Mouse (Mus musculus) right cerebral cortex, adult 2 months (tissue): Measurements from ENCODE around the gene Kirrel.
A peak's percentile ranks its signal among the peaks of the same experiment; 100 is the strongest.

ENCODE experiments used
- DNase-seq, 2 experiments: peaks; one replicate each; pipeline ENCODE4 v3.0.0; 2021 to 2022; ENCODE audit warnings: low spot score in 2 of 2

Gene Kirrel

GRCm38 (mm10) chr3:87174096-87174768, at the start of gene Kirrel:
Gene Kirrel (minus strand): TSS chr3:87174747.
- DNase-seq = peak in 1 of 2 experiments; percentile 29

- no peak for DNase-seq
Measured at GRCm38 (mm10) chr3:87223636-87224035, 49.1 kb upstream of the Kirrel start.

- DNase-seq = no peak
Measured at GRCm38 (mm10) chr3:87222346-87222745, 47.8 kb upstream of the Kirrel start.

- DNase-seq = no peak
Measured at GRCm38 (mm10) chr3:87215176-87215575, 40.6 kb upstream of the Kirrel start.

GRCm38 (mm10) chr3:87214221-87214864, 39.8 kb upstream of the Kirrel start:
- DNase-seq = peak; percentile 25 to 36

GRCm38 (mm10) chr3:87206336-87207075, 32.0 kb upstream of the Kirrel start:
- DNase-seq = no peak

GRCm38 (mm10) chr3:87196637-87197036, 22.1 kb upstream of the Kirrel start:
- no peak for DNase-seq

GRCm38 (mm10) chr3:87195041-87195440, 20.5 kb upstream of the Kirrel start:
- no peak for DNase-seq

- no peak for DNase-seq
Measured at GRCm38 (mm10) chr3:87194591-87194990, 20.0 kb upstream of the Kirrel start.

- no peak for DNase-seq
Measured at GRCm38 (mm10) chr3:87193756-87194155, 19.2 kb upstream of the Kirrel start.

- no peak for DNase-seq
Measured at GRCm38 (mm10) chr3:87193352-87193751, 18.8 kb upstream of the Kirrel start.

- no peak for DNase-seq
Measured at GRCm38 (mm10) chr3:87176687-87177086, 2.1 kb upstream of the Kirrel start.

- DNase-seq = peak in 1 of 2 experiments; percentile 31
Measured at GRCm38 (mm10) chr3:87175438-87175815, 880 bp upstream of the Kirrel start.

GRCm38 (mm10) chr3:87174769-87175437, 356 bp upstream of the Kirrel start:
- DNase-seq = no peak

- no peak for DNase-seq
Measured at GRCm38 (mm10) chr3:87173486-87174085, 961 bp downstream of the Kirrel start.

GRCm38 (mm10) chr3:87173103-87173444, 1.5 kb downstream of the Kirrel start:
- DNase-seq = no peak

GRCm38 (mm10) chr3:87172351-87173102, 2.0 kb downstream of the Kirrel start:
- DNase-seq = no peak

- no peak for DNase-seq
Measured at GRCm38 (mm10) chr3:87171201-87172100, 3.1 kb downstream of the Kirrel start.

- no peak for DNase-seq
Measured at GRCm38 (mm10) chr3:87169402-87170015, 5.0 kb downstream of the Kirrel start.

- no peak for DNase-seq
Measured at GRCm38 (mm10) chr3:87168756-87169155, 5.8 kb downstream of the Kirrel start.
